Mouse (Mus musculus) liver, embryonic 16.5 days (tissue): ENCODE data around the gene Prcc. TPM values are rescaled to one million over a fixed set of nuclear protein-coding genes. Genes with fewer than 3 reads are reported as not detected.
"Not testable (repeated sequence)": the region's sequence is repeated elsewhere in the genome, so short reads cannot be mapped to it uniquely, and the experiment has no call there.

Experiments used
- ATAC-seq: fragments of 200-750 bp; cut with Nextera tagmentation; 2 replicates; pipeline ENCODE4 v1.8.0; 2017; ENCODE audit warnings: low read depth, mild to moderate bottlenecking, moderate number of reproducible peaks, moderate library complexity
- H3K27ac ChIP-seq: fragments of 300-500 bp; sonication (generic); 2 replicates; pipeline ENCODE4 v1.5.1; 2014; ENCODE audit warnings: mild to moderate bottlenecking, low read length
- H3K27me3 ChIP-seq: fragments of 300-500 bp; sonication (generic); 2 replicates; pipeline ENCODE4 v1.6.1; 2014; ENCODE audit warnings: low read depth, low read length, mixed read lengths; ENCODE audit not compliant: control insufficient read depth, insufficient read depth
- H3K36me3 ChIP-seq: fragments of 300-500 bp; sonication (generic); 2 replicates; pipeline ENCODE4 v1.6.1; 2014; ENCODE audit warnings: mild to moderate bottlenecking; ENCODE audit not compliant: control insufficient read depth, insufficient read depth
- H3K4me1 ChIP-seq: fragments of 300-500 bp; sonication (generic); 2 replicates; pipeline ENCODE4 v1.6.1; 2014; ENCODE audit warnings: low read depth, low read length, mixed read lengths; ENCODE audit not compliant: control insufficient read depth
- H3K4me2 ChIP-seq: fragments of 300-500 bp; sonication (generic); 2 replicates; pipeline ENCODE4 v1.6.1; 2014; ENCODE audit warnings: low read depth, low read length, mixed read lengths
- H3K4me3 ChIP-seq: fragments of 300-500 bp; sonication (generic); 2 replicates; pipeline ENCODE4 v1.5.1; 2014; ENCODE audit warnings: low read depth, mild to moderate bottlenecking, low read length
- H3K9ac ChIP-seq: fragments of 300-500 bp; sonication (generic); 2 replicates; pipeline ENCODE4 v1.6.1; 2014; ENCODE audit warnings: low read depth, low read length
- H3K9me3 ChIP-seq: fragments of 300-500 bp; sonication (generic); replicated peaks from 2 replicates; pipeline ENCODE4 v1.6.1; 2016; ENCODE audit warnings: low read length; ENCODE audit not compliant: control insufficient read depth
- WGBS: fragments of 180-500 bp; shearing (Covaris S2); extraction: QIAGEN DNeasy Blood & Tissue Kit; methylation state at CpG from one replicate; pipeline ENCODE4 v1.1.7; 2014; ENCODE audit not compliant: insufficient replicate concordance; 5-methylcytosine and 5-hydroxymethylcytosine counted together
- polyA plus RNA-seq: library from polyadenylated mRNA; unstranded; fragments of >200 nt; fragmentation: Nextera tagmentation; extraction: Ambion mirVana; gene quantifications from 2 replicates; pipeline ENCODE4 v1.2.1, GENCODE M21; 2015

The Prcc gene
- polyA plus RNA-seq, 1 experiment from 2014 or later = 4.7 TPM

DNA sequence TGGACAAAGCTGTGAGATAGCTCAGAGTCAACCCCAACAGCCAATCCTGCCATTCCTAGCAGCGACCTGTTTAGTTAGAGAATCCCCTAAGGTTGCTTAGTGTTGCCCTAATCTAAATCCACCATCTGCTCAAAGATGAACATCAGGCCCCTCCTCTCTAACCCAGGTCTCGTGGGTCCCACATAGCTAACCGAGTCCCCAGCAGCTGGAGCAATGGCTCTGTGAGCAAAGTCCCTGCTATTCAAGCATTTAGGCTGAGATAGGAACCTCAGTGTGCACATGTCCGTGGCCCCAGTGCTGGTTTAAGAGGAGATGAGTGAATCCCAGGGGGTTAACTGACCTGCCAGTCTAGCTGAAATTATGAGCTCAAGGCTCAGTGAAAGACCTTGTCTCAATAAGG lies 39.2 kb downstream of the Prcc start:
- 39% methylated on average over 4 of the region's 4 CpGs for WGBS

GRCm38 (mm10) chr3:87844981-87845380 lies 40.4 kb downstream of the Prcc start:
- WGBS = 63% methylated on average over 4 of the region's 4 CpGs

More for the DNA sequence above, 39.2 kb downstream of the Prcc start:
- no peak overlapping the region for H3K27ac ChIP-seq
- no peak for ATAC-seq
- no peak overlapping the region for H3K4me3 ChIP-seq
- no peak overlapping the region for H3K4me2 ChIP-seq
- H3K27me3 ChIP-seq = no peaks in the 10 kb centered on the region
- H3K9ac ChIP-seq = no peak overlapping the region
- no peaks in the 10 kb centered on the region for H3K4me1 ChIP-seq
- no peaks in the 10 kb centered on the region for H3K36me3 ChIP-seq
- H3K9me3 ChIP-seq = no peaks in the 10 kb centered on the region

GRCm38 (mm10) chr3:87840858-87841257 lies 44.5 kb downstream of the Prcc start:
- Histone ChIP-seq H3K9ac (no peak overlapping the region), H3K4me1 (no peaks in the 10 kb centered on the region), H3K4me2 (no peak overlapping the region), H3K27ac (no peak overlapping the region), H3K36me3 (no peaks in the 10 kb centered on the region), H3K4me3 (no peak overlapping the region), H3K27me3 (no peaks in the 10 kb centered on the region), H3K9me3 (no peaks in the 10 kb centered on the region)
- no peak for ATAC-seq

More at GRCm38 (mm10) chr3:87844981-87845380, 40.4 kb downstream of the Prcc start:
- Histone ChIP-seq H3K36me3 (no peaks in the 10 kb centered on the region), H3K9ac (no peak overlapping the region), H3K9me3 (no peaks in the 10 kb centered on the region), H3K4me3 (no peak overlapping the region), H3K27ac (no peak overlapping the region), H3K27me3 (no peaks in the 10 kb centered on the region), H3K4me1 (no peaks in the 10 kb centered on the region), H3K4me2 (no peak overlapping the region)
- ATAC-seq = no peak

DNA sequence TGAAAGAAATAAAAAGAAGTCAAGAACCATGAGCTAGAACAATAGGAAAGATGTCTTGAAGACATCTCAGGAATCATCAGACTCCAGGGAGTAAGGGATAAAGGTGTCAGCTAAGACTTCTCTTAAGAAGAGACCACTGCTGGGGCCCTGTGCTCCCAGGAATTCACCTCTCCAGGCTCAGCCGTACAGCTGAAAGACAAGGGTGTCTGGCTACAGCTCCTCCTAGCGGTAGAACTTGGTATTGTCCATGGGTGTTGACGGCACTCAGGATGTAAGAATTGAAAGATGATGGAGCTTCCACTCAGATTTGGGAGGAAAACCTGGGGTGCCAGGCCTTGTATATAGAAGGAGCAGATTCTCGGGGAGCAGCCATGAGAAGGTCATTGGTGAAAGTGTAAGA lies 46.8 kb downstream of the Prcc start:
- 4% methylated on average over 4 of the region's 4 CpGs for WGBS
- Histone ChIP-seq H3K27me3 (no peaks in the 10 kb centered on the region), H3K27ac (no peak overlapping the region), H3K4me2 (no peak overlapping the region), H3K9me3 (no peaks in the 10 kb centered on the region), H3K4me1 (no peaks in the 10 kb centered on the region), H3K36me3 (no peaks in the 10 kb centered on the region), H3K4me3 (no peak overlapping the region), H3K9ac (no peak overlapping the region)
- no peak for ATAC-seq

DNA sequence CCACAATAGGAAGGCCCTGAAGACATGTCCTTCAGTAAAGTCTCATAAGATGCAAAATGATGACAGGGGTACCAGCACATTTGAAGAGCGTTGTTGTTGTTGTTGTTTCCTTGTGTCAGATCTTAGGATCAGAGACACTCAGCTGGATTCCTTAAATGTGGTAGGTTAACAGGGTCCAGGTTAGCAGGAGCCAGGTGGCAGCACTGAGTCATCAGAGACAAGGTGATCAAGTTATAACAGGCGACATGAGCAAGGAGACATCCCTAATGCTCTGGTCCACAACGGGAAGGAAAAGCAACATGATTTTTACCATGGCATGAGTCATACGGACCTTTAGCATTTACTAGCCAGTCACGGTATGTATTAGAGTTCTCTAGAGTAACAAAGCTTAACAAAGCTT lies 51.9 kb downstream of the Prcc start:
- H3K4me2 ChIP-seq = no peak overlapping the region
- no peak overlapping the region for H3K4me3 ChIP-seq
- no peaks in the 10 kb centered on the region for H3K36me3 ChIP-seq
- no peaks in the 10 kb centered on the region for H3K27me3 ChIP-seq
- H3K9ac ChIP-seq = no peak overlapping the region
- 50% methylated on average over 5 of the region's 5 CpGs for WGBS
- H3K27ac ChIP-seq = no peak overlapping the region
- ATAC-seq = no peak
- no peaks in the 10 kb centered on the region for H3K4me1 ChIP-seq
- no peaks in the 10 kb centered on the region for H3K9me3 ChIP-seq

DNA sequence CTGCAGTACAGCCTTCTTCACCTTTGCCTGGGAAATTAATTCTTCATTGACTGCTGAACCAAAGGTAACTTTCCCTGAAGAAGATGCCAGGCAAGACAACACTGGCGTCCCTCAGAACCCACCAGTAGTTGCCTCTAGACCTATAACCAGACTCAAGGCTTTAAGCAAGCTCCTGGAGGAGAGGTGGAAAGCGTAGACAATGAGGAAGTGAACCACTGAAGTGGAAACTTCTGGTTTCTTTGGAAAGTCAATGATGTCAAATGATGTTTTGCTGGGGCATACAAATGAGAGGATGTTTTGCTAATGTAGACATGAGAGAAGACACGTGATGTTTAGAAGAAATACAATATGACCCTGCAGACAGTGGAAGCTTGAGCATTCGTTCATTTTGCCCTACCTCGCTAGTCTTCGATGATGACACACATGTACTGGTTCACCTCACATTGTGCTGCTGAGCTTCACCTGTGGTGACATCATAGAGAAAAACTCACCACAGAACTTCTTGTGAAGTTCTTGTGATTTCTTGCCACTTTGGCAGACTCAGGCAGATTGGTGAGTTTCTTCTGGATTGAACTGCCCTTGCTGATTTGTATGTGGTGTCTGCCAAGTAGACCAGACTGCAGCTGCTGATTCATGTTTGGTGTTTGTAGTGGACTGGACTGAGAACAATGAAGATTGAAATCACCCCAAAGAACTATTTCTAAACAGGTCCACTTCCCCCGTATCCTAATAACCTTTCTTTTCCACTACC lies 53.1 kb downstream of the Prcc start:
- Histone ChIP-seq H3K4me2 (no peak overlapping the region), H3K36me3 (no peaks in the 10 kb centered on the region), H3K27ac (no peak overlapping the region), H3K27me3 (no peaks in the 10 kb centered on the region; the same call in 1 of the 2 replicates), H3K9ac (no peak overlapping the region), H3K4me1 (no peaks in the 10 kb centered on the region), H3K9me3 (no peaks in the 10 kb centered on the region), H3K4me3 (no peak overlapping the region)
- no peak for ATAC-seq
- 61% methylated on average over 7 of the region's 7 CpGs for WGBS

GRCm38 (mm10) chr3:87829025-87829424 lies 56.4 kb downstream of the Prcc start:
- H3K4me2 ChIP-seq = no peak overlapping the region
- H3K4me3 ChIP-seq = no peak overlapping the region
- no peak overlapping the region for H3K27ac ChIP-seq
- no peaks in the 10 kb centered on the region for H3K9me3 ChIP-seq
- ATAC-seq = no peak
- H3K9ac ChIP-seq = no peak overlapping the region
- 35% methylated on average over 10 of the region's 10 CpGs for WGBS
- no peaks in the 10 kb centered on the region for H3K36me3 ChIP-seq
- no peaks in the 10 kb centered on the region; the same call in 1 of the 2 replicates for H3K27me3 ChIP-seq
- H3K4me1 ChIP-seq = no peaks in the 10 kb centered on the region

DNA sequence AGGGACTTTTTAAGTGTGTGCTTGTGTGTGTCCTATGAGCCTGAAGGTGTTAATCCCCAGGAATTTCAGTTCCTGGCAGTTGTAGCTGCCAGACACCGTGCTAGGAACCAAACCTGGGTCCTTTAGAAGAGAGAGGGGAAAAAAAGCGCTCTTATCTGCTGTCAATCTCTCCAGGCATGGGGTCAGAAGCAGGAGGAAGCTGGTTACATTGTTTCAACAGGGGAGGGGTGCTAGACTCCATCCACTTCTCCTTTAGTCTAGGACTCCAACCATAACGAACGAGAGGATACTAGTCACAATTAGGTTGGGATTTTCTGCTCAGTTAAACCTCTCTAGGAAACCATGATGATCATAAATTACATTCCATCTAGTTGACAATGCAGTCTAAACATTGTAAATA lies 57.0 kb downstream of the Prcc start:
- ATAC-seq = no peak

DNA sequence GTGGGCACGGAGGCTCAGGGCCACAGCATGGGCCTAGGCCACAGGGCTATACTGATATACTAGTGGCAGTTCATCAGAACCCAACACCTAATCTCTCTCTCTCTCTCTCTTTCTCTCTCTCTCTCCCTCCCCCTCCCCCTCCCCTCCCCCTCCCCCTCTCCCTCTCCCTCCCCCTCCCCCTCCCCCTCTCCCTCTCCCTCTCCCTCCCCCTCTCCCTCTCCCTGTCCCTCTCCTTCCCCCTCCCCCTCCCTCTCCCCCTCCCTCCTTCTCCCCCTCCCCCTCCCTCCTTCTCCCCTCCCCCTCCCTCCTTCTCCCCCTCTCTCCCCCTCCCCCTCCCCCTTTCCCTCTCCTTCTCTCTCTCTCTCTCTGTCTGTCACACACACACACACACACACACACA lies 61.2 kb downstream of the Prcc start, which contains the start of gene Pear1:
Pear1 (minus strand) TSS at position 101 of the 400 bp plus-strand sequence.
- H3K27me3 ChIP-seq, H3K36me3 ChIP-seq, H3K9me3 ChIP-seq, H3K27ac ChIP-seq, H3K4me3 ChIP-seq, H3K9ac ChIP-seq, ATAC-seq, H3K4me1 ChIP-seq, H3K4me2 ChIP-seq: not testable (repeated sequence)
- WGBS = 69% methylated on average over 1 of the region's 1 CpGs

More for the DNA sequence above, 57.0 kb downstream of the Prcc start:
- Histone ChIP-seq H3K36me3 (no peaks in the 10 kb centered on the region), H3K4me3 (no peak overlapping the region), H3K4me2 (no peak overlapping the region), H3K27me3 (no peaks in the 10 kb centered on the region; the same call in 1 of the 2 replicates), H3K27ac (no peak overlapping the region), H3K9me3 (no peaks in the 10 kb centered on the region), H3K9ac (no peak overlapping the region), H3K4me1 (no peaks in the 10 kb centered on the region)
- WGBS = 9% methylated on average over 4 of the region's 4 CpGs
